Mouse (Mus musculus): ENCODE data around the gene Tmem211. TPM values are rescaled to one million over a fixed set of nuclear protein-coding genes. Genes with fewer than 3 reads are reported as not detected.

Gene Tmem211
- not detected in 2 replicates for polyA plus RNA-seq (2012)

GRCm38 (mm10) chr5:113226632-113227102 lies at the start of gene Tmem211:
TSS of gene Tmem211 (plus strand) at chr5:113226909.
- TF ChIP-seq GATA1 (IDR thresholded peaks at IDR 0.05; ENCODE audit: low read length) = no peak

- no peak for TF ChIP-seq GATA1 (IDR thresholded peaks at IDR 0.05; ENCODE audit: low read length)
Measured at GRCm38 (mm10) chr5:113179451-113179842, 47.3 kb upstream of the Tmem211 start.

GRCm38 (mm10) chr5:113179843-113180682 lies 46.6 kb upstream of the Tmem211 start:
- TF ChIP-seq GATA1 (IDR thresholded peaks at IDR 0.05; ENCODE audit: low read length) = no peak

GRCm38 (mm10) chr5:113180755-113181154 lies 46.0 kb upstream of the Tmem211 start:
- TF ChIP-seq GATA1 (IDR thresholded peaks at IDR 0.05; ENCODE audit: low read length) = no peak

GRCm38 (mm10) chr5:113181441-113181840 lies 45.3 kb upstream of the Tmem211 start:
- TF ChIP-seq GATA1 (IDR thresholded peaks at IDR 0.05; ENCODE audit: low read length) = no peak

- TF ChIP-seq GATA1 (IDR thresholded peaks at IDR 0.05; ENCODE audit: low read length) = no peak
Measured at GRCm38 (mm10) chr5:113190558-113190957, 36.2 kb upstream of the Tmem211 start.

- no peak for TF ChIP-seq GATA1 (IDR thresholded peaks at IDR 0.05; ENCODE audit: low read length)
Measured at GRCm38 (mm10) chr5:113191901-113192300, 34.8 kb upstream of the Tmem211 start.

- no peak for TF ChIP-seq GATA1 (IDR thresholded peaks at IDR 0.05; ENCODE audit: low read length)
Measured at GRCm38 (mm10) chr5:113193762-113194161, 32.9 kb upstream of the Tmem211 start.

GRCm38 (mm10) chr5:113195451-113195850 lies 31.3 kb upstream of the Tmem211 start:
- TF ChIP-seq GATA1 (IDR thresholded peaks at IDR 0.05; ENCODE audit: low read length) = no peak

- no peak for TF ChIP-seq GATA1 (IDR thresholded peaks at IDR 0.05; ENCODE audit: low read length)
Measured at GRCm38 (mm10) chr5:113195907-113196306, 30.8 kb upstream of the Tmem211 start.

- TF ChIP-seq GATA1 (IDR thresholded peaks at IDR 0.05; ENCODE audit: low read length) = no peak
Measured at GRCm38 (mm10) chr5:113196916-113197794, 29.6 kb upstream of the Tmem211 start.

GRCm38 (mm10) chr5:113199126-113199771 lies 27.5 kb upstream of the Tmem211 start:
- no peak for TF ChIP-seq GATA1 (IDR thresholded peaks at IDR 0.05; ENCODE audit: low read length)

- TF ChIP-seq GATA1 (IDR thresholded peaks at IDR 0.05; ENCODE audit: low read length) = no peak
Measured at GRCm38 (mm10) chr5:113199772-113200134, 27.0 kb upstream of the Tmem211 start.

GRCm38 (mm10) chr5:113204193-113204592 lies 22.5 kb upstream of the Tmem211 start:
- TF ChIP-seq GATA1 (IDR thresholded peaks at IDR 0.05; ENCODE audit: low read length) = no peak

GRCm38 (mm10) chr5:113206670-113207352 lies 19.9 kb upstream of the Tmem211 start:
- no peak for TF ChIP-seq GATA1 (IDR thresholded peaks at IDR 0.05; ENCODE audit: low read length)
